Mouse (Mus musculus) heart, adult 2 months (tissue): ENCODE results near the gene Cfap45. TPM values are rescaled to one million over a fixed set of nuclear protein-coding genes. Genes with fewer than 3 reads are reported as not detected.

Source experiments
- DNase-seq, 2 experiments: peaks; one replicate each; pipeline ENCODE4 v3.0.0; 2021
- H3K27ac ChIP-seq: fragments of 200-600 bp; 2 replicates; pipeline ENCODE4 v1.8.1; 2022
- H3K27me3 ChIP-seq: fragments of 200-500 bp; 2 replicates; pipeline ENCODE4 v1.6.1; 2012; ENCODE audit warnings: mild to moderate bottlenecking, low read length, inconsistent platforms, mixed read lengths; ENCODE audit not compliant: control insufficient read depth, insufficient read depth
- H3K36me3 ChIP-seq: fragments of 200-500 bp; 2 replicates; pipeline ENCODE4 v1.6.1; 2012; ENCODE audit warnings: low read length, inconsistent platforms; ENCODE audit not compliant: control insufficient read depth, insufficient read depth
- H3K4me1 ChIP-seq: fragments of 200-500 bp; 2 replicates; pipeline ENCODE4 v1.6.1; 2011; ENCODE audit warnings: low read length; ENCODE audit not compliant: control insufficient read depth, insufficient read depth
- H3K4me3 ChIP-seq: fragments of 200-600 bp; 2 replicates; pipeline ENCODE4 v1.8.1; 2022
- H3K79me2 ChIP-seq: fragments of 200-500 bp; replicated peaks from 2 replicates; pipeline ENCODE4 v1.6.1; 2012; ENCODE audit warnings: mild to moderate bottlenecking, inconsistent platforms, low read length, moderate library complexity, mixed read lengths; ENCODE audit not compliant: control insufficient read depth, insufficient read depth
- H3K9ac ChIP-seq: fragments of 200-500 bp; 2 replicates; pipeline ENCODE4 v1.6.1; 2012; ENCODE audit warnings: low read depth, mild to moderate bottlenecking, control low read depth, inconsistent platforms, low read length, mixed read lengths
- CTCF ChIP-seq: fragments of 200-600 bp; IDR thresholded peaks from 2 replicates; pipeline ENCODE4 v1.8.1; 2022; ENCODE audit warnings: antibody characterized with exemption, mild to moderate bottlenecking, moderate library complexity
- EP300 ChIP-seq: fragments of 200-500 bp; IDR thresholded peaks from 2 replicates; pipeline ENCODE4 v1.6.1; 2011; ENCODE audit warnings: low read depth, low read length, control low read depth; ENCODE audit not compliant: insufficient read depth
- POLR2A ChIP-seq: fragments of 200-500 bp; IDR thresholded peaks from 2 replicates; pipeline ENCODE4 v1.6.1; 2011; ENCODE audit warnings: mild to moderate bottlenecking, low read depth, low read length, control low read depth; ENCODE audit not compliant: insufficient read depth
- WGBS: fragments of 180-500 bp; shearing (Covaris S2); methylation state at CpG from one replicate; pipeline ENCODE4 v1.1.7; 2018; 5-methylcytosine and 5-hydroxymethylcytosine counted together
- intact Hi-C: fragments of 180-260 bp; cut with DNase I; formaldehyde crosslinking; loops from one replicate; pipeline ENCODE4 v1.15.1; 2025
- polyA plus RNA-seq: library from polyadenylated mRNA; depleted of rRNA; stranded (reverse); fragments of >200 nt; gene quantifications from 2 replicates; pipeline ENCODE4 v1.2.3, GENCODE M21; 2012
- total RNA-seq, 2 experiments: library from RNA; stranded (reverse); gene quantifications; 2 replicates each; pipeline ENCODE4 v1.2.3; 2021

Gene Cfap45
- total and polyA plus RNA-seq, 3 experiments: 0.39 to 0.53 (median 0.52) TPM

DNA sequence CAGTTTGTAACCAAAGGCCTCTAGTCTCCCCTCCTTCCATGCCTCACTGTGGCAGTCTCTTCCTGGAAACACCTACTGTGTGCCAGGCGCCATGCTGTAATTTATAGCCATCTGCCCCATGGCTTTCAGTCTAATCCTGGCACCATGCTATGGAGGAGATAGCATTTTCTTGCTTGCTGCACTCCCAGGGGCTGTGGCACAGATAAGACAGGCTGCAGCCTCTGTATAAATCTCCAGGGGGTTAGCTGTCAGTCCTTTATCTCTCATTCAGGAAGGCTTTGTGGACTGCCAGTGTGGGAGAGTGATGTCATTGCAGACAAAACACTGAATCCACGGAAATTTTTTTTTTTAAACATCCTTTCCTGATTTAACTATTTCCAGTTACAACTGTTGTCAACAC is 12.4 kb upstream of the Cfap45 start:
- Histone ChIP-seq H3K9ac (no peak overlapping the region), H3K4me3 (no peak overlapping the region), H3K4me1 (peaks cover 27% of the 10 kb centered on the region), H3K27me3 (no peaks in the 10 kb centered on the region), H3K36me3 (peaks cover 9% of the 10 kb centered on the region), H3K79me2 (no peaks in the 10 kb centered on the region), H3K27ac (peak overlapping the region; percentile 17)
- DNase-seq: no peak
- no peak for TF ChIP-seq EP300
- no peak for TF ChIP-seq POLR2A
- no peak for TF ChIP-seq CTCF
- WGBS: 43% methylated on average over 2 of the region's 2 CpGs
- intact Hi-C loops: no loop called here

DNA sequence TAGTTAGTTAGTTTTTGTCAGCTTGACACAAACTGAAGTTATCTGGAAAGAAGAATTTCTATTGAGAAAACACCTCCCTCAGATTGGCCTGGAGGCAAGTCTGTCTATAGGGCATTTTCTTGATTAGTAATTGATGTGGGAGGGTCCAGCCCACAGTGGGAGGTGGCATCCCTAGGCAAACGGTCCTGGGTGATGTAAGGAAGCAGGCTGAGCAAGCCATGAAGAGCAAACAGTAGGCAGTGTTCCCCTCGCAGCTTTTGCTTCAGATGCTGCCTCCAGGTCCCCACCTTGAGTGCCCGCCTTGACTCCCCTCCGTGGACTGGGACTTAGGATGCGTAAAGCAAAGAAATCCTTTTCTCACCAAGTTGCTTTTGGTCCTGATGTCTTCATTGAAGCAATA is 11.4 kb upstream of the Cfap45 start:
- Histone ChIP-seq H3K27ac (no peak overlapping the region), H3K4me3 (no peak overlapping the region), H3K79me2 (no peaks in the 10 kb centered on the region), H3K27me3 (no peaks in the 10 kb centered on the region), H3K36me3 (peaks cover 11% of the 10 kb centered on the region), H3K4me1 (peaks cover 27% of the 10 kb centered on the region), H3K9ac (no peak overlapping the region)
- intact Hi-C loops: no loop called here
- no peak for DNase-seq
- TF ChIP-seq CTCF (no peak), POLR2A (no peak), EP300 (no peak)
- WGBS: 78% methylated on average over 5 of the region's 5 CpGs

DNA sequence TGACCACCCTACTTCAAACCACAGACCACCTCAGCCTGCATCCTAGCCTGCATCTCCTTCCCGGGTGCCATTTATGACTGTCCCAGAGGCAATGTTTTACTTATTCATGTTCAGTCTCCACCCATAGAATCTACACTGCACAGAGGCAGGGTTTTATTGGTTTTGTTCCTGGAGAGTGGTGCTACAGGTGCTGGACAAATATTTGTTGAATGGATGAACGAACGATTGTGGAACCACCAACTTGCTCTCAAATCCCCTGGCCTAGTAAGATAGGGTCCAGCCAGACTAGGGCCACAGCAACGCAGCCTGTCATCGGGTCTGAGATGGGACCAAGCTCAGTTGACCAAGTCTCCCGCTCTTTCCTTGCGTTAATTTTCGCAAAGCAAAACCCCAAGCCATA is 10.6 kb upstream of the Cfap45 start:
- Histone ChIP-seq H3K27ac (no peak overlapping the region), H3K4me3 (no peak overlapping the region), H3K79me2 (no peaks in the 10 kb centered on the region), H3K9ac (no peak overlapping the region), H3K36me3 (peaks cover 14% of the 10 kb centered on the region), H3K27me3 (no peaks in the 10 kb centered on the region), H3K4me1 (peaks cover 32% of the 10 kb centered on the region)
- 65% methylated on average over 8 of the region's 8 CpGs for WGBS
- intact Hi-C loops: loop anchor here (10.0 kb wide), 1 partner anchor 285 kb away; no protein-coding TSS in a partner anchor
- no peak for TF ChIP-seq EP300
- TF ChIP-seq POLR2A: no peak
- no peak for TF ChIP-seq CTCF
- DNase-seq: no peak

- no peak overlapping the region for H3K27ac ChIP-seq
- no peak for DNase-seq
- H3K79me2 ChIP-seq: no peaks in the 10 kb centered on the region
- no peaks in the 10 kb centered on the region for H3K27me3 ChIP-seq
- peaks cover 37% of the 10 kb centered on the region for H3K4me1 ChIP-seq
- no peak overlapping the region for H3K9ac ChIP-seq
- intact Hi-C loops: loop anchor here (10.0 kb wide), 1 partner anchor 286 kb away; no protein-coding TSS in a partner anchor
- TF ChIP-seq CTCF (no peak), POLR2A (no peak), EP300 (no peak)
- WGBS: 52% methylated on average over 13 of the region's 13 CpGs
- no peak overlapping the region for H3K4me3 ChIP-seq
- peaks cover 14% of the 10 kb centered on the region for H3K36me3 ChIP-seq
Observed at GRCm38 (mm10) chr1:172510421-172510972, 10.1 kb upstream of the Cfap45 start.

- peaks cover 32% of the 10 kb centered on the region for H3K4me1 ChIP-seq
- peak; percentile 79 to 89 for DNase-seq
- H3K9ac ChIP-seq: no peak overlapping the region
- no peaks in the 10 kb centered on the region for H3K79me2 ChIP-seq
- peak overlapping the region; percentile 15; the same call in 1 of the 2 replicates for H3K4me3 ChIP-seq
- H3K36me3 ChIP-seq: peaks cover 10% of the 10 kb centered on the region; the same call in 1 of the 2 replicates
- intact Hi-C loops: loop anchor here (1.0 to 10.0 kb wide), 2 partner anchors 12 to 288 kb away; no protein-coding TSS in a partner anchor
- peak overlapping the region; percentile 67 for H3K27ac ChIP-seq
- TF ChIP-seq CTCF (peak; percentile 60), POLR2A (no peak), EP300 (peak; percentile 84)
- 14% methylated on average over 13 of the region's 13 CpGs for WGBS
- no peaks in the 10 kb centered on the region for H3K27me3 ChIP-seq
Observed at GRCm38 (mm10) chr1:172512962-172513361, 7.6 kb upstream of the Cfap45 start.

DNA sequence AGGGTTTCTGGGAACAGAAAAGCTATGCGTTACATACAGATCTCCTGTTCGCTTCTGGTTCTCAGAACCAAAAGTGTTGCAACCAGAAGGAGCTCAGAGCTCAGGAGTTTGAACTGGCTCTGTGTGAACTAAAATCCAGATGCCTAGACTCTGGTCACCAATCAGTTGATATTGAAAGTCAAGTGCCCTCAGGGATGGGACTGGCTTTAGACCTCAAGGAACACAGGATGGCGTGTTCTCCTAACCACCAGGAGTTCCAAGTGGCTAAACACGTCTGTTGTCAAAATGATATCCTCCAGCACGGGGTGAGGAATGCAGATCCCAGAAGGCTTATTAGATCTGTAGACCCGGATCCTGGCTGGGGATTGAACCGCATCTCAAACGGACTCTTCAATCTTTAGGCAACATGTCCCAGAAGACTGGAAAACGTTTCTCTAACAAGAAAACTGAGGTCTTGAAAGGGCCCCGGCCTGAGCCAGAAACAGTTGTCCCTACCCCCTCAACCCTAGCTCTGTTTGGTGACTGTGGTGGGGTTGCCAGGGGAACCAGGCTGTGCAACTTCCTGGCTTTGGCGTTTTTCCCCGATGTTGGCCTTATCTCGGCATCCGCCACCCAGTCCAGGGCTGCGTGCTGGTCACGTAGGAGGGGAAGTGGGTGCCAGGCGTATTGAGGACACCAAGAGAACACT is 6.9 kb upstream of the Cfap45 start:
- intact Hi-C loops: loop anchor here (1.0 to 10.0 kb wide), 2 partner anchors 12 to 289 kb away; no protein-coding TSS in a partner anchor
- Histone ChIP-seq H3K4me1 (peaks cover 27% of the 10 kb centered on the region), H3K27ac (peak overlapping the region; percentile 67), H3K9ac (no peak overlapping the region), H3K4me3 (0 out of 2 replicates have a peak overlapping the region, but pooled peaks have one; percentile 15), H3K79me2 (no peaks in the 10 kb centered on the region), H3K27me3 (no peaks in the 10 kb centered on the region), H3K36me3 (peaks cover 8% of the 10 kb centered on the region; the same call in 1 of the 2 replicates)
- DNase-seq: peak; percentile 81 to 92
- WGBS: 11% methylated on average over 17 of the region's 17 CpGs
- peak; percentile 94 for TF ChIP-seq EP300
- no peak for TF ChIP-seq POLR2A
